Mouse (Mus musculus) cerebellum, adult 2 months (tissue): ENCODE results near the gene Pafah1b3.

Experiments
- CTCF ChIP-seq: fragments of 200-500 bp; IDR thresholded peaks from 2 replicates; pipeline ENCODE4 v1.5.1; 2011; ENCODE audit warnings: low read depth, mild to moderate bottlenecking, control low read depth, low read length, moderate library complexity, borderline replicate concordance; ENCODE audit not compliant: insufficient read depth
- POLR2A ChIP-seq: fragments of 200-500 bp; IDR thresholded peaks from 2 replicates; pipeline ENCODE4 v1.6.1; 2011; ENCODE audit warnings: low read length, control low read depth, borderline replicate concordance; ENCODE audit not compliant: insufficient read depth

- TF ChIP-seq POLR2A (no peak; the same call in 1 of the 2 replicates), CTCF (no peak)
Observed at GRCm38 (mm10) chr7:25249314-25250140, 48.3 kb downstream of the Pafah1b3 start.
